Mouse (Mus musculus): ENCODE measurements at regions not wholly inside any gene's neighbourhood (a gene's known extent, or its start where the extent isn't known, plus 50 kb on each side); places are given as distances from the start of the nearest gene placed in this dataset.

- DNase-seq = no peak
These were observed 246.4 kb upstream of the Sulf2 start for GRCm38 (mm10) chr2:166401860-166402259.

GRCm38 (mm10) chr2:166400304-166400703, 244.8 kb upstream of the Sulf2 start:
- DNase-seq = no peak

DNA sequence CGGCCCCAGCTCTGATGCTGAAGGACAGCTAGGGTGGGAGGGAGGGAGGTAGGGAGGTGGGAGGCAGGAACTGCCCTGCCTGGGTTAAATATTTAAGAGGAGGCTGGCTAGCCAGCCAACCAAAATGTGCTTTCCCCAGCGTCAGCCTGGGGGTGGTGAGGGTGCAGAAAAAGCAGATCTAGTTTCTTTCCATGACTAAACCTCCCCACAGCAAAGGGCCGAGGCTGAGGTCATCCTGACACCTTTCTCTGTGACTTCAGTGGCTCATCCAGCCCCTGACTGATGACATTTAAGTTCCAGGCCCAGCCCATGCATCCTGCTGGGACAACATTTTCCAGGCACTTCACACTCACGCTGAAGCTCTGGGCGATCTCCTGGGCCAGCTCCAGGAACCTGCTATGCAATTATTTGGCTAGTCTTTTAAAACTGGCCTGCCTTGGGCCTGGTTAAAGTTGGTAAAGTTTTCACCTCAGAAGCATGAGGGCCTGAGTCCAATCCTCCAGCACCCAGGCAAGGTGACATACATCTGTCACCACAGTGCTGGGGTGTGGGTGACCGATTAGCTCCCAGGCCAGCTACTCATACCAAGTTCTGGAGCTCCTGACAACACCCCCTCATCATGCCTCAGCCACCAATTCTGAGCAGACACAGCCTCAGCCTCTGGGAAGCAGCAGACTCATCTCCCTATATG, 243.8 kb upstream of the Sulf2 start:
- peak; percentile 83 for DNase-seq

DNA sequence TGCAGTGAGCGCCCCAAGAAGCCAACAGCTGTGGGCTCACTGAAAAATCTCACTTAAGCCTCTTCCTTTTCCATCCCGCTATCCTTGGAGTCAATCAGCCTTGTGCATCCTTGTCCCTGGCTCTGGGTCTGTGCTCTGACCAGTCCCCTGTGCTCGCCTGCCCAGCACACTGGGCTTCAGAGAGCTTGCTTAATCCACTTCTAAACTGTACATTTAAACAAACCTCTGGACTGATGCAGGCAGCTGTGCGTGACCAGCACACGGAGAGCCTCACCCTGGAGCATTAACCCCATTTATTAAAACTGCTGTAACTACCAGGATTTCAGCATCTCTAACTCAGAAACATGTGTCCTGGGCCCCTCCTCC, 243.3 kb upstream of the Sulf2 start:
- DNase-seq = no peak

DNA sequence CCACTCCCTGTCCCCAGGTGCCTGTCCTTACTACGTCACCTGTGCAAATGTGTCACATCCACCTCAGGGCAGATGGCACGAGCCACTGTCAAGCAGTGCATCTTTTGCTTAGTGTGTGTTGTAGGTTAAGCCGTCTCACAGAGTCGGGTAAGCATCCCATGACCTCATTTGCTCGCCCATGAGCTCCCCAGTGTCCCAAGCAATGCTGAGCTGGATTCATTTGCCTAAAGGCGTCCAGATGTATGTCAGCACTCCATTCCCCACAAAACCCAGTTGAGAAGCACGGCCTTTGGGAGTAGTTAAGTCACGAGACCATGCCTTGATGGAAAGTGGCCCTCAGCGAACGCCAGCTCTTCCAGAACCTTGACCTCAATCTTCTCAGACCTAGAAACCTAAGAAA, 242.7 kb upstream of the Sulf2 start:
- no peak for DNase-seq

- DNase-seq = no peak
These were observed 239.2 kb upstream of the Sulf2 start for GRCm38 (mm10) chr2:166394666-166395065.

GRCm38 (mm10) chr2:166391176-166391575, 235.7 kb upstream of the Sulf2 start:
- no peak for DNase-seq

- DNase-seq = no peak
These were observed 232.6 kb upstream of the Sulf2 start for GRCm38 (mm10) chr2:166388050-166388449.

DNA sequence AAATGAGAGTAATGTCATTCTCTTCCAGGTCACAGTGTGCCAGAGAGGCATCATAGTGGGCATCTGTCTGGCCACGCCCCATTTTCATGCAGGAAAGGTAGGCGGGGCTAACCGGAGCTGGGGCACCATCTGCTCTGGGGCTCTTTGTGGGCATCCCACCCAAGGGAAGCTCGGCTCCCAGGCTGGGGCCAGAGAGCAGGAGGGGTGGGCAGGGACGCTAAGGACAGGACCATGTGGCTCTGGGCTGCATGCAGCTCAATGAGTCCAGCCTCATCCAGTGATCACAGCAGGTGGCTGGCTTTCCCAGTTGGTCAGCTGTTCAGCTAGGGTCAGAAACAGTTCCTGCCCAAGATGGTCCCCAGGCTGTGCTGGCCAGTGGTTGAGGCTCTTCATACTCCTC, 231.4 kb upstream of the Sulf2 start:
- DNase-seq = no peak

GRCm38 (mm10) chr2:166384583-166384982, 229.1 kb upstream of the Sulf2 start:
- DNase-seq = no peak

- DNase-seq = no peak
These were observed 227.9 kb upstream of the Sulf2 start for GRCm38 (mm10) chr2:166383356-166383755.

GRCm38 (mm10) chr2:166382180-166382579, 226.7 kb upstream of the Sulf2 start:
- DNase-seq = no peak

- peak; percentile 66 for DNase-seq
These were observed 225.4 kb upstream of the Sulf2 start for GRCm38 (mm10) chr2:166380854-166381253.

DNA sequence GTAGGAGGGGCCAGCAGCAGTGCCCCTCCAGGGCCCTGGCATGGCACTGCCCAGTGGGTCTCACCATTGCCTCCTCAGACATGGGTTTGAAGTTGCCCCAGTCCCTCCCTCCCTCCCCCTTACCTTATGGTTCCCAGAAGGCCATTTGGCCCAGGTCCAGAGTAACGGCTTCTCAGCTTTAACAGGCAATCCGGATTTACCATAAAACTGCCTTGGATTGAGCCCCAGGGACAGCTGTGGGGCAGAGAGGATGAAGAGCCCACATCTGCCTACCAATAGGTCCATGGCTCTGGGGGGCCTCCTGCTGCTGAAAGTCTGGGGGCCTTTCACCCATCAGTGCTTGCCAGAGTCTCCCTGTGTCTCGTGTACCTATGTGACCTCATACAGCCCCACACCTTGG, 222.9 kb upstream of the Sulf2 start:
- no peak for DNase-seq

- DNase-seq = peak; percentile 48
These were observed 221.9 kb upstream of the Sulf2 start for GRCm38 (mm10) chr2:166377329-166377728.

GRCm38 (mm10) chr2:166375639-166376038, 220.2 kb upstream of the Sulf2 start:
- no peak for DNase-seq

DNA sequence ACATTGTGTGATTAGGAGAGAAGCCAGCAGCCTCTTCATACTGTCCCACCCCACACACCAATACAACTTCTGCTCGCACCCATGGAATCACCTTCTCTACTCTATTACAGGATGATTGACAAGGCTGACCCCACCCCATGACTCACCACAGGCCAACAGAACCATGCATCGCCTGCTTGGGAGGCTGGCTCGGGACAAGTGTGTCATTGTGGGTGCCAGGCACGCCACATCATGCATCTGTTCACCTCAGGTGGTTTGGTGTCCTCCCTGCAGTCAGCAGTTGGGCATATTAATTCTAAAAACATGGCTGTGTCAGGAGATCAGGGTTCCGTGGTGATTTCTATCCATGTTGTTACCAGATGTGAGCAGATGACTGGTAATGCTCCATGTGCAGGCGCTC, 215.3 kb upstream of the Sulf2 start:
- no peak for DNase-seq

GRCm38 (mm10) chr2:166361645-166362044, 206.2 kb upstream of the Sulf2 start:
- no peak for DNase-seq

GRCm38 (mm10) chr2:166360786-166361185, 205.3 kb upstream of the Sulf2 start:
- no peak for DNase-seq

DNA sequence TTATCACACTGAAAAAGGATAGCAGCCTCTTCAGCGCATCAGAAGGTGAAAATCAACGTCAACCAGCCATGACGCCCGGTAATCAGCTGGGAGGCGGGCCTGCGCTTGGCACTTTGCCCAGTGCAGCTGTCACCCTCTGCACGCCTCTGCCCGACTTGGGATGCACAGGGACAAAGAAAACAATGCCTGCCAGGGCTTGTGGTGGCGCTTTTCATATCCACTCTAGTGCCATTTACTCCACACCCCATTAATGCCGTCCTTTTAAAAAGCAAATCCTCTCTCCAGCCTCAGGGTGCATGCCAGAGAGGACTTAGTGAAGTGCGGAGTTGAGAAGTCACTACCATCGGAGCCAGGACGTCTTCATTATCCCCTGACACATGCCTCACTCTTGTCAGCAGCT, 204.5 kb upstream of the Sulf2 start:
- peak; percentile 52 for DNase-seq

DNA sequence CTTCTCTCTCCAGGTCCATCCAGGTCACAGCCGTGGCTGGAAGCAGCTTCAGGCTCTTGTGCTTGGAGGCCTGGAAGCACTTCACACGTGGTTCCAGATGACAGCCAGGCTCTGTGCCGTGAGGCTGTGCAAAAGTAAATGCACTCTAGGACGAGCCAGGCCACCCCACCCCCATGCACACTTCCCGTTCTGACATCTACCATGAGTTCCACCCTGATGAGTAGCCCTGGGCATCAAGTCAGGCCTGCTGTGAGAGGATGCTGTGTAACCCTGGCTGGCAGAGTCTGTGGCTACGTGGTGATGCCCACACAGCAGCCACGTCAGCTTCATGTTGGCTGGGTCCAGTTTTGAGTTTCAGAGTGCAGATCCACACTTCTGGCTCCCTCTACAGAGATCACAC, 202.4 kb upstream of the Sulf2 start:
- DNase-seq = peak; percentile 40

DNA sequence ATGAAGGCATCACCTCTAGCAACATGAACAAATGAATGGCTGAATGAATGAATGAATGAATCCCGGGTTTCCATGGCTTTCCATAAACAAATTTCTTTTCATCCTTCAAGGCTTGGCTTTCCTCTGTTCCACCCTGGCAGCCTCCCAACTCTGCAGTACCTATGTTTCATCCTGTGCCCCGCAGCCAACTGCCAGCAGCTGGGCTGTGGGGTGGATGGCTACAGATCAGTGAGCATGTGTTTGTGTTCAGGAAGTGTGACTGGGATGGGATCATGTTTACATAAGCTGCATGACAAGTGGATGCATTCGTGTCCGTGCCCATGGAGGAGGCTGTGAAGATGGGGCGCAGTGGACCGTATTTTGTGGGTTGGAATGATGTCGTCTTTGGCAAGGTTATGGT, 200.5 kb upstream of the Sulf2 start:
- DNase-seq = peak; percentile 32

GRCm38 (mm10) chr2:166355446-166355845, 200.0 kb upstream of the Sulf2 start:
- DNase-seq = peak; percentile 2

- DNase-seq = no peak
These were observed 198.9 kb upstream of the Sulf2 start for GRCm38 (mm10) chr2:166354391-166354790.
